Mouse (Mus musculus) megakaryocyte progenitor cell, adult 5-6 weeks (primary cell): Measurements from ENCODE around the gene Cabp7. TPM values are rescaled to one million over a fixed set of nuclear protein-coding genes. Genes with fewer than 3 reads are reported as not detected.

Experiments used
- ATAC-seq: replicated peaks from 2 replicates; pipeline ENCODE4 v1.8.0; 2016; ENCODE audit warnings: mild to moderate bottlenecking, moderate TSS enrichment, inconsistent platforms; ENCODE audit not compliant: poor library complexity
- total RNA-seq, 2 experiments: library from RNA; stranded (forward) in 1 of 2; stranded (reverse) in 1 of 2; fragments of 157-497, 149-512 nt in 1 of 2; fragments of 200-1000 nt in 1 of 2; gene quantifications; 2 replicates each; pipeline versions ENCODE4 v1.2.3 to v1.2.4; 2015 to 2017

Gene Cabp7
- total RNA-seq, 2 experiments from 2014 or later, result not detected

DNA sequence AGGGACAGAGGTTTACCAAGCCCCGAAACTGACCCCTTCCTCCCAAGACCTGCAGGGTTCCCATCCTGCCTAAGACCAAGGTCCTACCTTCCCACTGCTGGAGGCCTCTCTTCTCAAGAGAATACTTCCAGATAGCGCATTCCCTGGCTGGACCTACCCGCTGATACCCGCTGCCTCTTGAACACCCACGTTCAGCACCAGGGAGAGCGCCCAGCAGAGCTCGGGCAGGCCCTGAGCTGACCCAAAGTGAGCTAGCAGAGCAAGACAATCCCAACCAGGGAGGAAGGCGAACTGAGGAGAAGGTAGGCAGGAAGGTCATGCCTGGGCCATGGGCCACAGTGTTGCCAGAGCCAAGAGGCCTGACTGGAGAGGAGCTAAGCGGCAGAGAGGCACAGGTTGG, 3.7 kb upstream of the Cabp7 start:
- ATAC-seq, result peak; percentile 87

DNA sequence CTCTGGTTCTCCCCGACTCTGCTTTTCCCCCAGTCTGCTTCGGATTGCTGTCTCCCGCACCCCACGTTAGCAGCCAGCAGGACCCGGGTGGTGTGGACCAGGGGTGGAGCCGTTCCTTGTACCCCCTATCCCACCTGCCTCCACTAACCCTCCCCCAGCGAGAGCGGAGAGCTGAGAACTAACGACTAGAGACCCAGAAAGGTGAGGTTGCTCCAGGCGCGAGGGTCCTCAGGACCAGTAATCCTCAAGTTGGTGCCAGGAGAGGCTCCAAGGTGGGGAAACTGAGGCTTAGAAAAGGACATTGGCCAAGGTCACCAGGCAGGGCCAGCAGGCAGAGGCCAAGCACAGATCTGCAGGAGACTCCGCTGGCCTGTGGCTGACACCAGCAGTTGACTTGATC, 707 bp upstream of the Cabp7 start:
- ATAC-seq, result no peak

DNA sequence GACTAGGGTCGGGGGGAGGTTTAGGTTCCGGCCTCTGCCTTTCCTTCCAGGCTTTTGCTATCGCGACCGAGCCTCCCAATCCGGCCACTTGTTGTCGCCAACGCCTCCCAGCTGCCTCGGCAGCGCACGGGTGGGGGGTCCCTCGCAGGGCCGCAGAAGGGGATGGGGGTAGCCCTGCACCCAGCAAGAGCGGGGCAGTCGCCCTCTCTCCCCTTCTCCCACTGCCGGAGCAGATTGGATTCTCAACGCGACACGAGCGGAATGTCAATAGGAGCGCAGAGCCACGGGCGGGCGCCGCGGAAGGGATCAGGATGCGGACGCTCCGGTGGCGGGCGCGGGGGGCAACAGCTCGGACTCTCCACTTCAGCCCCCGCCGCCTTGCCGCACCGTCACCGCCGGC, 609 bp downstream of the Cabp7 start:
- no peak for ATAC-seq

DNA sequence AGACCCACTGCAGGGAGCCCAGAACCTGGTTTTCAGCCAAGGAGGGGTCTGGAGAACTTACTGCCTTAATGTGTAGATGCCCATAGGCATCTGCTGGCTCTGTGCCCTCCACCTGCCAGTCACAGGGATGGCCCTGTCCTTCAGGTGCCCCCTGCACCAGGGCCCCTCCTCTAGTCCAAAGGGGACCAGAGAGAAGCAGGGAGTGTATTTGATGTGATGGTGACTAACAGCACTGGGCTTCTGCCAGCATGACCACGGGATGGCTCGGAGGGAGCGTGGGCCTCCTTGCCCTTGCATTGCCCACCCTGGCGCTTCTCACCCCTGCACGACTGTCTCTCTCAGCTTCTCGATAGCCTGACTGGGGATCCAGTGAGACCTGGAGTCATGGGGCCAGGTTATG, 1.9 kb downstream of the Cabp7 start:
- no peak for ATAC-seq

GRCm38 (mm10) chr11:4740785-4741184, 5.8 kb downstream of the Cabp7 start:
- no peak for ATAC-seq

- no peak for ATAC-seq
Observed at GRCm38 (mm10) chr11:4738719-4739118, 7.9 kb downstream of the Cabp7 start.

- ATAC-seq, result no peak
Observed at GRCm38 (mm10) chr11:4737682-4738081, 8.9 kb downstream of the Cabp7 start.

DNA sequence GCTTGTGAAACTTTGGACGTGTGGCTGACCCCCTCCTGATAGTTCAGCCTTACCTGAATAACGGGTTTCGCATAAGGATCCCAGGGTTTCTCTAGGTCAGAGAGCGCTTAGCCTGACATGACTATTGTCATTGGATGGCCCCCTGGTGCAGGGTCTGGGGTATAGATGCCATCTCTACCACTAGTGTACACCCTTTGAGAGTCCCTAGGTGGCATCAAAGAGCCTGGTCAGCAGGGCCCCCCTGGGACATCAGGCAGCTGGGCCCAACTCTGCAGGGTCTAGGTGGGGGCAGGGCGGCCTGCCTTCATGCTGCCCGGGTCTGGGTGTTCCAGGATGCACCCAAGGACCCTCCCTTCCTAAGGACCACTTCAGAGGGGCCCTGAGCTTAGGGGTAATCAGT, 10.2 kb downstream of the Cabp7 start:
- no peak for ATAC-seq

DNA sequence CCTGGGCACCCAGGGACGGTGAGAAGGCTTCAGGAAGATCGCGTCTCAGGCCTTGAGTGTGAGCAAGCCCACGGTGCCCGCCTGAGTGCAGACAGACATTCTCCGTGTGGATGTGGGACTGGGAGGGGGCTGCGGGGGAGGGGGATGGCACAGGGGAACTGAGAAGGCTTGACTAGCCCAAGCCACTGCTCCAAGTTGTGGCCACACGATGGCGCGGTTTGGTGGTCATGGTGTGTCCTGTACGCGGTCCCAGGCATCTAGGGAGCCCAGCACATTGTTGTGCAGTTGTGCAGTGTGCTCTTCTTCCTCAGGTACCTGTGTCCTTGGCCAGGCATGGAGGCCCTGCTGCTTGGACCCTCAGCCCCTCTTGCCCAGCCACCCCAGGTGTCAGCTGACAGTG, 12.4 kb downstream of the Cabp7 start:
- no peak for ATAC-seq

DNA sequence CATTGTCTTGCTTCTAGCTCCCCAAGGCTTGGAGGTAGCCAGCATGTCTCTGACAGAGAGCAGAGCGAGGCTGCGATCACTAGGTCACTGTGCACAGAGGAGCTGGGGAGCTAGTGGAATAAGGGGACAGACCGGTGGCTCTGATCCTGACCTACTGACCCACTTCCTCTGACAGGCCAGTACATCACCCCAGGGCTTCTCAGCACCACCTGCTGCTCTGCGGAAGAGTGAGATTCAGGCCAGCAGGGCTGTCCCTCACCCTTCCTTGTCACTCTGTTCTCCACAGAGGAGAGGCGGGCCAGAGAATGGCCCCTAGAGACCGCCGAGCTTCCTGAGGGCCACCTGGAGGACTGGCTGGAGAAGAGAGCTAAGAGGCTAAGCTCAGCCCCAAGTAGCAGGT, 14.8 kb downstream of the Cabp7 start:
- no peak for ATAC-seq

DNA sequence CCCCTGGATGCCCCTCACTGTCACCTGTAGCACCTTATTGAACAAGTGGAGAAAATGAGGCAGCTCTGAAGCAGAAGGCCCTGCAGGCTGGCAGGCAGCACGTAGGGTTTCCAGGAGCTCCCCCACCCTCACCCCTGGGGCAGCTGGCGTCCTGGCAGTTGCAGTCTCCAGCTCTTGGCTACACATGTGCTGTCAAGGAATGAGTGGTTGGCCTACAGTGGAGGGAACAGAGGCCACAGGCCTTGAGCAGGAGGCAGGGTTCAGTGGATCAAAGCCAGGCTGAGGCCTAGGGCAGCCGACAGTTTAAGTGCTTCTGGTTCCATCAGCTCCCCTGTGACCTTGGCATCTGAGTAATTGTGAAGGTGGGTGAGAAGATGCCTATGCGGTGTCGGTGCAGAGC, 15.7 kb downstream of the Cabp7 start:
- no peak for ATAC-seq

- ATAC-seq, result no peak
Observed at GRCm38 (mm10) chr11:4730096-4730495, 16.5 kb downstream of the Cabp7 start.

DNA sequence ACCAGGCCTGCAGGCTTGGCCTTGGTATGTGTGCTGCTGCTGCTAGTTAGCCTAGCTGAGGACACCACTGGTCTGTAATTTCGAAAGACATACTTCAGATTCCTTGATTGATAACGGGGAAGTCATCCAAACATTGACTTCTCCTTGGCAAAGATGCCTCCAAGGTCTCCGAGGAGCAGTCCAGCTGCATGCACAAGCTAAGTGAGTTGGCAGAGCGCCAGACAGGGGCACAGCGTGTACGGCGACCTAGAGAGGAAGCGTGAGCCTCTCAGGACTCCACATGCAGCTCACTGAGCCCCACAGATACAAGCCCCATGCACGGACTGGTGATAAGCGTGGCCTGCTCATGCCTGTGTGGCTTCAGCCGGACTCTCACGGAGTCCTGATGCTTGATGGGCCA, 17.0 kb downstream of the Cabp7 start:
- ATAC-seq, result peak; percentile 83

DNA sequence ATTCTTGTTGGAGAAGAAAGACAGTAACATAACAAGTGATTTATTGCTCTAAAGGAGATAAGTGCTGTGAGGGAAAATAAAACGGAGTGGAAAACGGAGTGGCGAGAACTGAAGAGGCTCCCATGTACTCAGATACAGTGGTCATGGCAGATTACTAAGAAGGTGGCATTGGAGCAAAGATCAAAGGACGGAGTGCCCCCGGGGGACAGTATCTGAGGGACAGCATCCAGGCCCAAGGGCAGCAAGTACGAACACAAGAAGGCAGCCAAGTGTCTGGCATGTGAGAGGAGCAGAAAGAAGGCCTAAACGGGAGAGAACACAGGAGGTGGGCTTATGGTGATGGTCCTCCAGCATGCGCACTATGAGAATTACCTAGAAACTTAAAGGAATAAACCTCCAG, 24.9 kb downstream of the Cabp7 start:
- no peak for ATAC-seq

DNA sequence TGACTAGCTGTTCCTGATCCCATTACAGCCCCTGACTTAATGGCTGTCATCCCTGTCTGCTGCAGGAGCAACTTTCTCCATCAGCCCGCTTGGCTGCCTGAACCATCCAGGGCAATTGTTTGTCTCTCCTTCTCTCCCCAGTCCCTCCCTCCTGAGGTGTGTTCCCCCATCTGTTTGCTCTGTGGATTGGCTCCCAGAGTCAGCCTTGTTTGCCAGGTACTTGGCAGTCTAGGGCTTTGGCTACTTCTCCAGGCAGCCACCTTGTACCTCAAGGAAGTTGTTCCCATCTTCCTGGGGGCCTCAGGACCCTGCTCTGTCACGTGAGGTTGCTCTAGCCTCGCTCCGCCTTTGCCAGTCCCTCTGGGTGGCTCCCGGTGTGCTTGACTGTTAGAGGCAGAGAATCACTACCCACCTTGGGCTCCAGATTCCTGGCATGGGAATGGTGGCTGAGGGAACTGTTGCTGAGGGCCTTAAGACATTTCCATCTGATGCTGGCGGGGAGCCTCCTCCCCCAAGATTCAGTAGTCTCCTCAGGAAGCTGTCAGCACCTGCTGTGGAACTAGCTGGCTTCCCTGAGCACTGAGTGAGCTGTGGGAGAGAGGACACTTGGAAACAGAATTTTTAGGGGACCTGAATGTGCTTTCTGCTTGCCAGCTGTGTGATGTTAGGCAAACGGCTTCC, 25.5 kb downstream of the Cabp7 start:
- no peak for ATAC-seq

- ATAC-seq, result no peak
Observed at GRCm38 (mm10) chr11:4720393-4720792, 26.2 kb downstream of the Cabp7 start.

- no peak for ATAC-seq
Observed at GRCm38 (mm10) chr11:4719961-4720360, 26.6 kb downstream of the Cabp7 start.

- ATAC-seq, result no peak
Observed at GRCm38 (mm10) chr11:4718548-4718947, 28.0 kb downstream of the Cabp7 start.

GRCm38 (mm10) chr11:4716530-4717236, 29.9 kb downstream of the Cabp7 start:
- ATAC-seq, result no peak

DNA sequence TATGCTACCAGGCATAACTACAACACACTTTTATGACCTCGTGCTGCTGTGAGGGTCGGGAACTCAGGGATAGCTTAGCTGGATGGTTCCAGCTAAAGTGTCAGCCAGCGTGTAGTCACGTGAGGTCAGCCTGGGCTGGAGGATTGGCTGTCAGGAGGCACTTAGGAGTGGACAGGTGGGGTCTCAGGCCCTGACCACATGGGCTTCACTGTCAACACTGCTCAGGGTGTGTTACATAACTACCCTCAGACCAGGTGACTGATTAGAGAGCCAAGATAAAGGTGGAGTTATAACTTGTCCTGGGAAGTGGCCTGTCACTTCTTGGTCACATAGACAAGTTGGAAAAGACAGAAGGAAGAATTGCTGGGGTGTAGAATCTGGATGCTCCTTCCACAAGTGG, 31.0 kb downstream of the Cabp7 start:
- no peak for ATAC-seq

- peak; percentile 90 for ATAC-seq
Observed at GRCm38 (mm10) chr11:4714727-4715126, 31.9 kb downstream of the Cabp7 start.

- no peak for ATAC-seq
Observed at GRCm38 (mm10) chr11:4712822-4713221, 33.8 kb downstream of the Cabp7 start.

GRCm38 (mm10) chr11:4710188-4710587, 36.4 kb downstream of the Cabp7 start:
- ATAC-seq, result 0 out of 2 replicates have a peak, but pooled peaks have one; percentile 26
